Comparison of ENCODE assay signal across 8 mouse cellular contexts in the genomic region with DNA sequence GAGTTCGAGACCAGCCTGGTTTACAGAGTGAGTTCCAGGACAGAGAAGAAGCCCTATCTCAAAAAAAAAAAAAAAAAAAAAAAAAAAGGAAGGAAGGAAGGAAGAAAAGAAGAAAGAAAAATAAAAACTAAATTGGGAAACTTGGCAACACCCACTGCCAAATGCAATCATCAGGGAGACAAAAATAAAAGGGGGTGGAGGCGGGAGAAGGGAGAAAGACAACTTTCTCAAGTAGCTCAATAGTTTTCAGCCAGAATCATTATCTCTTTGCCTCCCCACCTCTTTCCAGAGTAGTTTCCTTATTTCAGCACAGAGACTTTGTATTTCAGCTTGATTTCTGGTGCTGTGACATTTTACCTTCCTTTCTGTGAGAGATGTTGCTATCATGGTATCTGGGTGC. TPM values are rescaled to one million over a fixed set of nuclear protein-coding genes. Genes with fewer than 3 reads are reported as not detected.
DNase-seq lines count a peak whose midpoint lies in the region; ATAC-seq and TF ChIP-seq lines count a peak whose summit lies in the region.

No protein-coding gene starts in this region.

- H3K9me3 ChIP-seq in heart, postnatal 0 days (replicated peaks; ENCODE audit: control insufficient read depth, low read length): no peaks in the 10 kb centered on the region
- no peaks in the 10 kb centered on the region for H3K9me3 ChIP-seq in MEL (replicated peaks; ENCODE audit: insufficient read depth, low read length)
- H3K9me3 ChIP-seq in forebrain, embryonic 16.5 days (ENCODE audit: control insufficient read depth, low read length): no peaks in the 10 kb centered on the region
- no peaks in the 10 kb centered on the region; the same call in 1 of the 2 replicates for H3K9me3 ChIP-seq in midbrain, embryonic 10.5 days (replicated peaks)

- H3K4me2 ChIP-seq in heart, postnatal 0 days (ENCODE audit: low read depth, low read length): peak overlapping the region; percentile 54; the same call in 1 of the 2 replicates
- peak overlapping the region; percentile 75 for H3K4me2 ChIP-seq in forebrain, embryonic 16.5 days (ENCODE audit: low read length)

- peaks cover 5% of the 10 kb centered on the region; the same call in 1 of the 2 replicates for H3K4me1 ChIP-seq in heart, postnatal 0 days (ENCODE audit: control insufficient read depth, insufficient read depth)
- H3K4me1 ChIP-seq in MEL (ENCODE audit: control insufficient read depth in 1 of 2, insufficient read depth in 2 of 2, low read length in 2 of 2): peaks cover 4 to 7% of the 10 kb centered on the region in 2 experiments; a peak in 3 of 4 replicates
- peaks cover 11% of the 10 kb centered on the region for H3K4me1 ChIP-seq in forebrain, embryonic 16.5 days (replicated peaks; ENCODE audit: control insufficient read depth, insufficient read depth, low read length)
- H3K4me1 ChIP-seq in midbrain, embryonic 10.5 days: peaks cover 17% of the 10 kb centered on the region

- no peak for TF ChIP-seq RAD21 in MEL (IDR thresholded peaks at IDR 0.05; ENCODE audit: low read depth, low read length)

- TF ChIP-seq EP300 in heart, postnatal 0 days (IDR thresholded peaks at IDR 0.05; ENCODE audit: low read depth): no peak
- peak in 1 of 2 experiments; percentile 16; a peak in 2 of 4 replicates for TF ChIP-seq EP300 in MEL (IDR thresholded peaks at IDR 0.05; ENCODE audit: low read depth in 1 of 2, low read length in 2 of 2)

- DNase-seq in heart, postnatal 0 days (ENCODE audit: low spot score): no peak
- no peak for DNase-seq in heart, adult 8-10 months (ENCODE audit: low spot score)
- peak; percentile 68 for DNase-seq in MEL (ENCODE audit: low read depth, low spot score)
- DNase-seq in midbrain, embryonic 10.5 days (ENCODE audit: low spot score): no peak
- no peak for DNase-seq in spleen, postnatal 36 days (ENCODE audit: low spot score in 2 of 2)
- DNase-seq in layer of hippocampus, postnatal 25 days (ENCODE audit: extremely low spot score in 1 of 2, low spot score in 1 of 2): no peak
- DNase-seq in layer of hippocampus, adult 2 months (ENCODE audit: low spot score in 2 of 2): no peak

- no peak overlapping the region for H3K27ac ChIP-seq in heart, postnatal 0 days (ENCODE audit: low read depth)
- H3K27ac ChIP-seq in MEL (ENCODE audit: control insufficient read depth, low read depth, low read length): peak overlapping the region; percentile 65
- H3K27ac ChIP-seq in forebrain, embryonic 16.5 days (ENCODE audit: low read length): no peak overlapping the region
- H3K27ac ChIP-seq in midbrain, embryonic 10.5 days (replicated peaks): no peak overlapping the region
- H3K27ac ChIP-seq in layer of hippocampus, adult 2 months: no peak overlapping the region

- 36% methylated on average over 2 of the region's 2 CpGs for WGBS in heart, postnatal 0 days
- 52% methylated on average over 2 of the region's 2 CpGs for WGBS in forebrain, embryonic 16.5 days
- 55% methylated on average over 2 of the region's 2 CpGs for WGBS in midbrain, embryonic 10.5 days

- no peaks in the 10 kb centered on the region for H3K79me2 ChIP-seq in MEL (ENCODE audit: control insufficient read depth, insufficient read depth, low read length, poor library complexity)

- ATAC-seq in heart, postnatal 0 days (ENCODE audit: insufficient read depth, low read depth): no peak
- ATAC-seq in forebrain, embryonic 16.5 days: no peak

- no peaks in the 10 kb centered on the region for H3K27me3 ChIP-seq in heart, postnatal 0 days (ENCODE audit: control insufficient read depth, insufficient read depth, low read length)
- no peaks in the 10 kb centered on the region for H3K27me3 ChIP-seq in MEL (ENCODE audit: control insufficient read depth in 1 of 2, insufficient read depth in 2 of 2, low read length in 2 of 2)
- H3K27me3 ChIP-seq in forebrain, embryonic 16.5 days (replicated peaks; ENCODE audit: control insufficient read depth, insufficient read depth, low read length): no peaks in the 10 kb centered on the region; the same call in 1 of the 2 replicates
- peaks cover 41% of the 10 kb centered on the region for H3K27me3 ChIP-seq in midbrain, embryonic 10.5 days (ENCODE audit: low read depth, poor library complexity, severe bottlenecking)

- H3K4me3 ChIP-seq in heart, postnatal 0 days (ENCODE audit: low read depth, low read length): peak overlapping the region; percentile 22; the same call in 1 of the 2 replicates
- H3K4me3 ChIP-seq in MEL (ENCODE audit: control insufficient read depth in 1 of 2, insufficient read depth in 1 of 2, low read depth in 2 of 2, low read length in 2 of 2): peak overlapping the region; percentile 38 to 49
- H3K4me3 ChIP-seq in forebrain, embryonic 16.5 days (replicated peaks; ENCODE audit: low read length): no peak overlapping the region
- 0 out of 2 replicates have a peak overlapping the region, but pooled peaks have one; percentile 50 for H3K4me3 ChIP-seq in midbrain, embryonic 10.5 days
- H3K4me3 ChIP-seq in layer of hippocampus, adult 2 months: no peak overlapping the region

- TF ChIP-seq CTCF in heart, postnatal 0 days (IDR thresholded peaks at IDR 0.05; ENCODE audit: low read depth): no peak
- TF ChIP-seq CTCF in MEL (IDR thresholded peaks at IDR 0.05 in 2 of 3, conservative IDR thresholded peaks at IDR 0.05 in 1 of 3; ENCODE audit: control insufficient read depth in 1 of 3, insufficient read depth in 1 of 3, low read depth in 2 of 3, low read length in 3 of 3, poor library complexity in 1 of 3, severe bottlenecking in 1 of 3): no peak
- no peak for TF ChIP-seq CTCF in layer of hippocampus, adult 2 months (conservative IDR thresholded peaks at IDR 0.05)

- no peak overlapping the region for H3K9ac ChIP-seq in heart, postnatal 0 days (replicated peaks; ENCODE audit: low read depth, low read length)
- H3K9ac ChIP-seq in MEL (ENCODE audit: control insufficient read depth, low read depth, low read length, poor library complexity, severe bottlenecking): peak overlapping the region; percentile 57
- H3K9ac ChIP-seq in forebrain, embryonic 16.5 days (replicated peaks; ENCODE audit: low read depth, low read length): no peak overlapping the region; the same call in 1 of the 2 replicates

- TF ChIP-seq POLR2A in MEL (IDR thresholded peaks at IDR 0.05; ENCODE audit: control insufficient read depth in 1 of 2, insufficient read depth in 1 of 2, low read depth in 1 of 2, low read length in 2 of 2, poor library complexity in 1 of 2): no peak

- no peaks in the 10 kb centered on the region for H3K36me3 ChIP-seq in heart, postnatal 0 days (replicated peaks; ENCODE audit: control insufficient read depth, insufficient read depth, low read length)
- H3K36me3 ChIP-seq in MEL (ENCODE audit: control insufficient read depth in 1 of 2, insufficient read depth in 2 of 2, low read length in 2 of 2): peaks cover 0 to 6% of the 10 kb centered on the region in 2 experiments; a peak in 2 of 4 replicates
- no peaks in the 10 kb centered on the region for H3K36me3 ChIP-seq in forebrain, embryonic 16.5 days (ENCODE audit: control insufficient read depth, insufficient read depth)
- H3K36me3 ChIP-seq in midbrain, embryonic 10.5 days: no peaks in the 10 kb centered on the region

TF ChIP-seq in MEL, 35 proteins besides CTCF, POLR2A, EP300 and RAD21:
- TF ChIP-seq MAZ (IDR thresholded peaks at IDR 0.05; ENCODE audit: low read depth, low read length): 0 out of 2 replicates have a peak, but pooled peaks have one; percentile 22
- no peak for TF ChIP-seq MYB (IDR thresholded peaks at IDR 0.05; ENCODE audit: low read depth, low read length)
- TF ChIP-seq CHD1 (IDR thresholded peaks at IDR 0.05; ENCODE audit: low read depth, low read length): no peak
- 0 out of 2 replicates have a peak, but pooled peaks have one; percentile 38 for TF ChIP-seq MYC (IDR thresholded peaks at IDR 0.05; ENCODE audit: low read depth, low read length)
- TF ChIP-seq E2F4 (IDR thresholded peaks at IDR 0.05; ENCODE audit: borderline replicate concordance, low read depth, low read length): no peak
- TF ChIP-seq HCFC1 (IDR thresholded peaks at IDR 0.05; ENCODE audit: low read depth, low read length): peak; percentile 26; the same call in 1 of the 2 replicates
- 0 out of 2 replicates have a peak, but pooled peaks have one; percentile 35 for TF ChIP-seq SIN3A (IDR thresholded peaks at IDR 0.05; ENCODE audit: low read length)
- no peak for TF ChIP-seq MAFK (IDR thresholded peaks at IDR 0.05; ENCODE audit: borderline replicate concordance, low read depth, low read length)
- TF ChIP-seq MEF2A (IDR thresholded peaks at IDR 0.05; ENCODE audit: extremely low read depth, insufficient replicate concordance, low read depth, low read length, poor library complexity, severe bottlenecking): 0 out of 2 replicates have a peak, but pooled peaks have one; percentile 25
- peak; percentile 77 for TF ChIP-seq ZNF384 (IDR thresholded peaks at IDR 0.05; ENCODE audit: low read depth, low read length)
- TF ChIP-seq MAX (IDR thresholded peaks at IDR 0.05; ENCODE audit: low read length): peak; percentile 37; the same call in 1 of the 2 replicates
- TF ChIP-seq ETS1 (IDR thresholded peaks at IDR 0.05; ENCODE audit: low read depth, low read length): peak; percentile 9; the same call in 1 of the 2 replicates
- no peak for TF ChIP-seq POLR2AphosphoS5 (IDR thresholded peaks at IDR 0.05; ENCODE audit: borderline replicate concordance, low read depth, low read length)
- TF ChIP-seq KAT2A (conservative IDR thresholded peaks at IDR 0.05; ENCODE audit: low read depth, low read length): no peak
- TF ChIP-seq GATA1 (IDR thresholded peaks at IDR 0.05; ENCODE audit: low read depth, low read length): peak; percentile 42; the same call in 1 of the 2 replicates
- TF ChIP-seq MXI1 (IDR thresholded peaks at IDR 0.05; ENCODE audit: low read depth, low read length): no peak

RNA-seq across cellular contexts. Expression of a gene that starts 20.0 kb away (rescaled TPM):
- total RNA-seq in heart, postnatal 0 days (2014; rRNA removed; ENCODE audit: low replicate concordance): 529 and 840 TPM in 2 replicates
- 128 and 145 TPM in 2 replicates for polyA plus RNA-seq in heart, postnatal 0 days (2015; fragmentation: Nextera tagmentation; extraction: Ambion mirVana)
- total RNA-seq in heart, adult 8-10 months (2022): 10 to 100 TPM; 36.0 to 45.8 (median 40.9) TPM
- total RNA-seq in MEL (2012; rRNA removed): 40.3 and 44.4 TPM in 2 replicates
- 10 to 100 TPM in 1 of 2 experiments, not detected in 1; 73.0 TPM for polyA plus RNA-seq in MEL (2012; ENCODE audit: insufficient read depth in 1 of 2, insufficient read length in 2 of 2, low read depth in 1 of 2, low replicate concordance in 2 of 2, missing spikeins in 1 of 2)
- 14.5 and 17.6 TPM in 2 replicates for polyA plus RNA-seq in forebrain, embryonic 16.5 days (2015; fragmentation: Nextera tagmentation; extraction: Ambion mirVana)
- 41.9 and 44.9 TPM in 2 replicates for polyA plus RNA-seq in midbrain, embryonic 10.5 days (2016; fragmentation: Nextera tagmentation; extraction: Ambion mirVana)
- total RNA-seq in layer of hippocampus, postnatal 25 days (2021): 100 to 1,000 TPM; 197 to 219 TPM
- 100 to 1,000 TPM; 220 to 231 TPM for total RNA-seq in layer of hippocampus, adult 2 months (2021)

Comparison
In these comparisons a context has a peak if more than half of its experiments do, and no peak if none do; other contexts are left out.
1. H3K4me3 ChIP-seq: peak in heart, postnatal 0 days (single experiment), MEL (2 of 2) and midbrain, embryonic 10.5 days (single experiment); none in forebrain, embryonic 16.5 days (single experiment) and layer of hippocampus, adult 2 months (single experiment).